Mouse (Mus musculus) urinary bladder, postnatal 14 days (tissue): ENCODE results near the gene Lmtk3.

Experiments used
- DNase-seq: peaks from one replicate; pipeline ENCODE4 v3.0.0; 2021; ENCODE audit warnings: low spot score

Lmtk3 gene

GRCm38 (mm10) chr7:45783511-45784091 is at the start of gene Lmtk3:
Gene Lmtk3, plus strand, starts transcription at chr7:45783738.
- peak; percentile 63 for DNase-seq

DNA sequence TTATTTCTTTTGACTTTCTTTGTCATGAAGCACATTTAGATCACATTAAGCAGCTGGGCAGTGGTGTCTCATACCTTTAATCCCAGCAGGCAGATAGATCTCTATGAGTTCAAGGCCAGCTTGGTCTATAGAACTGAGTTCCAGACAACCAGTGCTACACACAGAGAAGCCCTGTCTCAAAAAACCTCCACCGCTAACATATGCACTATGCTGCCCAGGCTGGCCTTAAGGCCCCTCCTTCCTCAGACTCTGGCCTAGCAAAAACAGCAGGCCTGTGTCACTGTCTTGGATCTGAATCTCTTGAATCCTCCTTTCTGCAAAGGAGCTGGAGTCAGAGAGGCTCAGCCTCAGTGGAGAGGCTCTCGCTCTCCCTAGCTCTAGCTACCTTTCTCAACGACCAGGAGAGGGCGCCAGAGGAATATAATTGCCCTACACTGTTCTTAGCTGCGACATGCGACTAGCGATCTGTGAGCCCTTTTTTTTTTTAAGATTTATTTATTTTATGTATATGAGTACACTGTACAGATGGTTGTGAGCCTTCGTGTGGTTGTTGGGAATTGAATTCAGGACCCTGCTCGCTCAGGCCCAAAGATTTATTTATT is 44.3 kb upstream of the Lmtk3 start:
- DNase-seq = peak; percentile 87

GRCm38 (mm10) chr7:45739820-45740219 is 43.7 kb upstream of the Lmtk3 start:
- DNase-seq = no peak

DNA sequence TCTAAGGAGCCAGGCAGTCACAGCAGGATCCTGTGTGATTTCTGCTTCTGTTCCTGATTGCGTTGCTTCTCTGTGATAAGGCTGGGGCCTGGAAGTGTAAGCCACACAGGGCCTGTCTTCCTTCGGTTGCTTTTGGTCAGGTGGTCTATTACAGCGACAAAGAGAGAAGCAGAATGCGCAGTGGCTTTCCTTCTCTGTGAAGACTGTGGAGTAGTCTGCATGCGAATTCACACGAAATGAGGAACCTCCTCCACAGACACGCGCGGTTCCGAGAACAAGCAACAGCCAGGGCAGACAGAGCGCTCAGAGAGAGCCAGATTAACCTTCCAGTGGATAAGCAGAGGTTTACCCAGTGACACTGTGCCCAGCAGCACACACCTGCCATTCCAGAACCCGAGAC is 42.2 kb upstream of the Lmtk3 start:
- no peak for DNase-seq

- no peak for DNase-seq
Measured at GRCm38 (mm10) chr7:45741777-45742176, 41.8 kb upstream of the Lmtk3 start.

- no peak for DNase-seq
Measured at GRCm38 (mm10) chr7:45742338-45742737, 41.2 kb upstream of the Lmtk3 start.

DNA sequence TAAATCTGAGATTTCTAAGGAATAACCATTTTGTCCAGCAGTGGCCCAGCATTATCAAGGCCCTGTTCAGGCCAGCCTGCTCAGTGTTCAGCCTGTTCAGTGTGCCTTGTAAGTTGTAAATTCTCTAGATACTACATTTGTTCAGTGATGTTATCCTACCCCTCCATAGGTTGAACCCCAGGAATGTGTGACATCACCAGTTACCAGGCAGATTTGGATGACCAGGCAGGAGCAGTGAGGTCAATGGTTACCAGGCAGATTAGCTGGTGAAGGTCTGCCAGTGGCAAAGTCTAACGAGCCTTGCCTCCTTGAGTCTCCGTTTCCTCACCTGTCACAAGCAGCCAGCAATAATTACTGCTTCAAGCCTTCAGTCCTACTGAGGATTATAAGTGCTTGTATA is 39.2 kb upstream of the Lmtk3 start:
- DNase-seq = peak; percentile 88

DNA sequence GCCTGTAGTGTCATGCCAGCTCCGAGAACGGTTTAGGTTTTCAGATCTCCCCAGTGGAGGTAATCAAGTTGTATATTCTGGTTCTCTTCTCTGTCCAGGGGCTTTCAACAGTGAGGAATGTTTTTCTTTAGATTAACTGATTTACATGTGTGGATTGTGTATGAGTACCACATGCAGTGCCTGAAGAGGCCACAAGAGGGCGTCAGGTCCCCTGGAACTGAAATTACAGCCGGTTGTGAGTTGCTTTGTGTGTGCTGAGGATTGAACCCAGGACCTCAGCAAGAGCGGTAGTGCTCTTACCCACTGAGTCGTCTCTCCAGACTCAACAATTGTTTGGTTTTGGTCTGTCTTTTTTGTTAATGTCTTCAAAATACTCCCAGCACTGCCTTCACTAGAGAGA is 37.0 kb upstream of the Lmtk3 start:
- DNase-seq = no peak

DNA sequence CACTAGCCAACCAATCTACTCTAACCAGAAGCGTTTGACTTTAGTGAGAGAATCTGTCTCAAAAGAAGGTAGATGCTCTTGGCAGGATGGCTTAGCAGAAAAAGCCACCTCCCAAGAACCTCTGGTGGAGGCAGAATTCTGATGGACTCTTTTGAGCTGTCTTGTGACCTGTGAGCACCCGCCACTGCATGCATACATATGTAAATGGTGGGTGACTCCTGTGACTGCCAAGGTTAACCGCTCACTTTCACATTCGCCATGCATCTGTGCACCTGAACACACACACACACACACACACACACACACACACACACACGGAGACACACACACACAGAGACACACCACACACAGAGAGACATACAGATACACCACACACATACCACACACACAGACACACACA is 36.1 kb upstream of the Lmtk3 start:
- no peak for DNase-seq

- DNase-seq = no peak
Measured at GRCm38 (mm10) chr7:45748110-45748509, 35.4 kb upstream of the Lmtk3 start.

DNA sequence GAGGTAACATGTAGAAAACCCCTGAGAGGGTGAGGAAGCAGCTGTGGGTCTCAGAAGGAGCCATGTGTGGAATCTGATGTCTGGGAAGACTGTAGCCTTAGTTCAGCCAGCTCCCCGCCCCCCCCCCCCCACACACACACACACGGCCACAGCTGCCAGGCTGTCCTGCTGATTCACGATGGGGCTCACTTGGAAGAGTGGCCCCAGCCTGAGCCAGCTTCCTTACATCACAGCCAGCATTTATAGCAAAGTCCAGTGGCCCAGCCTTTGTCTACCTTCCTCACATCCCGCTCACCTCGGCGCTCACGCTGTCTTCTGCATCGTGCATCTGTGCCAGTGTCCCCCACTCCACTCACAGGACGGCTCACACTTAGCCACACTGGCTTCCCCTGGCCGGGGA is 34.1 kb upstream of the Lmtk3 start:
- no peak for DNase-seq

GRCm38 (mm10) chr7:45750162-45750561 is 33.4 kb upstream of the Lmtk3 start:
- no peak for DNase-seq

DNA sequence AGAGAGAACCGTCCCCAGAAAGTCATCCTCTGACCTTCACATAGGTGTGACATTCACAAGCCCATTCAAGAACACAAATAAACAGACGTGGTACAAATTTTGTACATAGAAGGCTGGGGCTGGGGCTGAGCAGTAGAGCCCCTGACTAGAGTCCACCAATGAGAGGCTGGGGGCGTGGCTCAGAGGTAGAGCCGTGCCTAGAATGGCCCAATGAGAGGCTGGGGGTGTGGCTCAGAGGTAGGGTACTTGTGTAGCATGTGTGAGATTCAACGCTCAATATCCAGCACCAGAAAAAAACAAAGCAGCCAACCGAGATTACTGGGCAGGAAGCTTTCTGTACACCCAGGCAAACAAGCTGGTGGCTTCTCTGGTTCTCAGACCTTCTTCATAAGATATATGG is 27.8 kb upstream of the Lmtk3 start:
- no peak for DNase-seq

GRCm38 (mm10) chr7:45759400-45759799 is 24.1 kb upstream of the Lmtk3 start:
- DNase-seq = peak; percentile 69

DNA sequence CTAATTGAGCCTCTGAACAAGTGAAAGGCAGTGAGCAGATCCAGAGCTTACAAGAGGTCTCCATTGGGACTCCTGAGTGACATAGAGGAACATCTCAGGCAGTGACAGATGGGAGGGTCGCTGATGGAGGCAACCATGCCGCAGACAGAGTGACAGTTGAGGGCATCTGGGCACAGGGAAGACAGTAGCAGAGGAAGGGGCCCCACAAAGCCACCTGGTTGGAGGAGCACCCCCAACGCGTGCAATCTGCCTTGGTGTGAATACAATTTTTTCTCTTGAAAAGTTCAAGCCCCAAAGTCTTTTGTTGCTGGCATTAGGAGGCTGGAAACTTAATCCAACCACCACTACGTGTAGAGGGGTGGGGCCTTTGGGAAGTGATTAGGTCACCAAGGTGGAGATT is 23.4 kb upstream of the Lmtk3 start:
- no peak for DNase-seq

DNA sequence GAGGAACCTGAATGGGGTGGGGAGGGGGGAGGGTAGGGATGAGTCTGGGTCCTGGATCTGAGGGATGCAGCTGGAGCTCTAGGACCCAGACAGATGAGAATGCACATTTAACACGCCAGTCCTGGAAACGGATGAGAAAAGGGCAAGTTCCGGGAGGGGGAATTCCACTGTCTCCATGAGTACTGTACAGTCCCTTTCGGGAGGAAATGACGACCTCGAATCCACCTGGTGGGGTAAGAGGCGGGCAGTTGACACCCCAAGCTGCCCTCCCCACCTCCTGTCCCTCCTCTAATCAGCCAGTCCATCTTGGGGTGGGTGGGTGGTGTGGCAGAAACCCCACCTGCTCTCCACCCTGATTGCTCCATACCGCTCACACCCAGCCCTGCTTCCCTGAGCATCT is 17.5 kb upstream of the Lmtk3 start:
- no peak for DNase-seq

DNA sequence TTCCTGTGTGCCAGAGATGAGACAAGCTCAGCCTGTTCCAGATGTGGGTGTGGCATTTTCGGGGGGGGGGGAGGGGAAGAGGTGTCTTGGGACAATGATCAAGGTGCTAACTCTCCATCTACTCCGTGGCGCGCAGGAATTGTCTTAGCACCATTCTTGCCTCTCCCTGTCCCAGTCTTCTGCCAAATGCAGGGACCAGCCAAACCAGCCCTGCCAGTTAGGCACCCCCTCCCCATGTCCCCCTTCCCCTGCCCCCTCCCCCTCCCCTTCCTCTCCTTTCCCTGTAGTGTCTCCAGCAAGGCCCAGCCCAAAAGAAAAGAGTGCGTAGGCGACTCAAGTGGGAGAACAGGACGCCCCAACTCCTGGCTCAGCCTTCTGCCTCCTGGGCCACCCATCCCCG is 16.8 kb upstream of the Lmtk3 start:
- DNase-seq = peak; percentile 17

DNA sequence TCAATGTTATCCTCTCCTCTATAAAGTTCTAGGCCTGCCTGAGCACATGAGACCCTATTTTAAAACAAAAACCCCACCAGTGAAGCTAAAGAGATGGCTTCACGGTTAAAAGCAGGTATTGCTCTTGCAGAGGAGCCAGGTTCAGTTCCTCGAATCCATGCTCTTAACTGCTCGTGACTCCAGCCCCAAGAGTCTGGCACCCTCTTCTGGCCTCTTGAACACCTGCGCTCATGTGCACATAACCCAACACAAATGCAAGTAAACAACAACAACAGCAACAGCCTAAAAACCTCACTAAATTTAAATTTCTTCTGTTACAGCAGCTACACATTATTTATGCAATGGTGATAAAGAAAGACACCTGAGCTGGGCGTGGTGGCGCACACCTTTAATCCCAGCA is 16.0 kb upstream of the Lmtk3 start:
- no peak for DNase-seq

DNA sequence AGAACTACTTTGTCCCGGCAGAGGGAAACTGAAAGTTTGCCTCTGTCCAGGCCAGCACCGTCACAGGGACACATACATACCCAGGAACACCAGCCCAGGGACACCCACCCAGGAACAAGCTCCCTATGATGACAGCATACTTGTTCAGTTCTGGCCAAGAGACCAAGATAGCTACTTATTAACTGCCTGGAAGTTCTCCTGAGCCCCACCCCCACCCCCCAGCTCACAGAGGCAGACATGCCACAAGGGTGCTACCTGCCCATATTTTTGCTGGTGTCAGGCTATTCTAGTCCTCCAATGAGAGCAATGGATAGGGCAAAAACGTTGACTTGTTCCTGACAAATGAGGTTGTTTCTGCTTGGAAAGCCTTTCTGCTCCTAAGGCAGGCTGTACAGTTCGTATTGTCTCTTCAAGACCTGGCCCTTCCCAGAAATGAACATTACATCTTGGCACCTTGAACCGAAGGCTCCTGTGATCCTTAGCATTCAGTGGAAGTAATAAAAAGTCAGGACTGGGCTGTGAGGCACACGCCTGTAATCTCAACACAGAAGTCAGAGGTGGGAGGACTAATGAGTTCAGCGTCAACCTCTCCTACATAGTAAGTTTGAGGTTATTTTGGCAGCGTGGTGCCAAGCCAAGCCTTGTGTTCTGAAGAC is 13.0 kb upstream of the Lmtk3 start:
- DNase-seq = no peak

DNA sequence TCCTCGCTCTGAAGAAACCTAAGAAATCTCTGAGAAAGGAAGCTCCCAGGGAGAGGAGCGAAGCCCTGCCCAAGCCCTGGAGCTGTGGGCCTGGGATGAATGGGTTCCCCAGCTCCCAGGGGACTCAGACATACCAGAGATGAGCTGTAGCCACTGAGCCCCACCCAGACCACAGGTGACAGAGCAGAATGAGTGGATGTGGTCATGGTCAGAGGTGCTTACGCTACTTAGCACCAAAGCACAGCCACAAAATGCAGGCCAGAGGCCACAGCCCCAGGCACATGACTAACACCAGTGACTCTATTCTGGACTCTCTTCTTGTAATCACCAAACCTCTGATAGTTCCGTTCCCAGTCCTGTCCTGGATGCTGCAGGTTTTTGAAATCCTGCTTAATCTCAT is 12.4 kb upstream of the Lmtk3 start:
- no peak for DNase-seq

DNA sequence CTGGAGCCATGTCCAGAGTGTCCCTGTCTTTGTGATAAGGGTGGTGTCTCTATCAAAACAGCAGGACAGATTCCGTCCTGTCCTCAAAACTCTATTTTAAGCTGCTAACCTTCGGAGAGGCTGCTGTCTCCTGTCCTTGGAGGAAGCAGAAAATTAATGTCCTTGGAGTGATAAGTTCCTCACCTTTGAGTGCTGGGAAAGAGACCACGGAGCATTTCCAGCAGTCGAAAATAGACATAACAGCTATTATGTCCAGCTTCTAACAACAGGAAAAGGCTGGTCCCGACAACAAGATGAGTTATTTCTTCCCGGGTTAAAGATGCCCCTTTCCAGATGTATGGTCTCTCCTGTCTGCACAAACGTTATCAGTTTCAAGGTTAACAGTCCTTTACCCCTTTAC is 8.3 kb upstream of the Lmtk3 start:
- DNase-seq = no peak

DNA sequence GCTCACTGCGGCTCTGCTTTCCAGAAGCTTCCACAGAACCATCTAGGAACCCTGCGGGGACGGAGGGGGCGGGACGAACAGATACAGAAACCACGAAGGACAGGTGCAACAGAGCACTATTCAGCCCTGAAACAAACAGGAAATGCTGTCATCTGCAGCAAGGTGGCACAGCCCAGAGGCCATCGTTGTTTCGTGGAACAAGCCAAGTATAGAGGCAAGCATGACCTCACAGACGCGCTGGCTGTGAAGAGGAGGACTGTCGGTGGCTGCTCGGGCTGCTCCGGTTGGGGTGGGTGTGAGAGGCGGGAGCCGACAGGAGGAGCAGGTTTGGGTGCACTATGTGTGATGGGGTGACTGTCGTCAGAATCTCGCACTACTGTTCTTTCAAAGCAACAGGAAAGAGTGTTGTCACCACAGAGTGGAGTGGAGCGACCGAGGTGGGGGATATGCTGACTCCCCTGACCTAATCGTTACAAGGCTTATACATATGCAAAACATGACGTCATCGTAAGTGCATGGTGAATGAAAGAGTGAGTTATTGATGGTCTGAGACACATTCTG is 4.4 kb upstream of the Lmtk3 start:
- DNase-seq = no peak

DNA sequence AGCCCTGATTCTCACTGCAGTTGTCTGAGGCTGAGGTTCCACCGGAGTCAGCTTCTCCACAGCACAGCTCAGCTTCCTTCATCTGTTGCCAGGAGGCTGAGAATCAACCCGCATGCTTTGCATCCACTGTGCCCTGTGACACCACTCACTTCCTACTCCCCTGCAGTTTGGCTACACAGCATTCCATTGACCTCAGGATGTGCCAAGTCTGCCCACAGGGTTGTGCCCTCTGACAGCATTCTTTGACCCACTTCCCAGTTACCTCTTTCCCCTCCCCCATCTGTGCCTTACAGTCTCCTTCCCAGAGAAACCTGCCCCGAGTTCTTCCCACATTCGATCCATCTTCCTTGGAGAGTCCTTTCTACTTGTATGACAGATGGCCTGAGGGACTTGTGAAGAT is 1.3 kb upstream of the Lmtk3 start:
- DNase-seq = no peak
